Mouse (Mus musculus): ENCODE data around the gene Fgd5. TPM values are rescaled to one million over a fixed set of nuclear protein-coding genes. Genes with fewer than 3 reads are reported as not detected.

The Fgd5 gene
- polyA plus RNA-seq, 1 experiment = 4.1 TPM

GRCm38 (mm10) chr6:92091767-92092489 lies 113.2 kb downstream of the Fgd5 start:
- H3K36me3 ChIP-seq (ENCODE audit: control insufficient read depth, insufficient read depth, low read length, poor library complexity, severe bottlenecking) = no peaks in the 10 kb centered on the region; the same call in 1 of the 2 replicates
- no peaks in the 10 kb centered on the region for H3K27me3 ChIP-seq (ENCODE audit: control insufficient read depth, insufficient read depth, low read length, poor library complexity, severe bottlenecking)
- H3K9me3 ChIP-seq (replicated peaks; ENCODE audit: control insufficient read depth, insufficient read depth, low read length, poor library complexity, severe bottlenecking) = no peaks in the 10 kb centered on the region
- peak overlapping the region; percentile 79 for H3K27ac ChIP-seq (ENCODE audit: insufficient read depth, low read length)
- peak overlapping the region; percentile 82 for H3K4me3 ChIP-seq (ENCODE audit: low read depth, low read length)
- TF ChIP-seq POLR2A (IDR thresholded peaks at IDR 0.05; ENCODE audit: insufficient read depth, low read length) = peak; percentile 18
- TF ChIP-seq EP300 (IDR thresholded peaks at IDR 0.05; ENCODE audit: insufficient read depth, low read depth, low read length) = no peak
- peak overlapping the region; percentile 98 for H3K9ac ChIP-seq (ENCODE audit: low read depth, poor library complexity, severe bottlenecking)
- no peaks in the 10 kb centered on the region for H3K4me1 ChIP-seq (ENCODE audit: control insufficient read depth, insufficient read depth, low read length)

GRCm38 (mm10) chr6:92092737-92093136 lies 114.1 kb downstream of the Fgd5 start:
- Histone ChIP-seq H3K9me3 (replicated peaks; ENCODE audit: control insufficient read depth, insufficient read depth, low read length, poor library complexity, severe bottlenecking) (no peaks in the 10 kb centered on the region), H3K36me3 (ENCODE audit: control insufficient read depth, insufficient read depth, low read length, poor library complexity, severe bottlenecking) (no peaks in the 10 kb centered on the region; the same call in 1 of the 2 replicates), H3K27ac (ENCODE audit: insufficient read depth, low read length) (peak overlapping the region; percentile 27; the same call in 1 of the 2 replicates), H3K9ac (ENCODE audit: low read depth, poor library complexity, severe bottlenecking) (peak overlapping the region; percentile 98), H3K4me3 (ENCODE audit: low read depth, low read length) (peak overlapping the region; percentile 76), H3K4me1 (ENCODE audit: control insufficient read depth, insufficient read depth, low read length) (no peaks in the 10 kb centered on the region), H3K27me3 (ENCODE audit: control insufficient read depth, insufficient read depth, low read length, poor library complexity, severe bottlenecking) (no peaks in the 10 kb centered on the region)
- TF ChIP-seq EP300 (IDR thresholded peaks at IDR 0.05; ENCODE audit: insufficient read depth, low read depth, low read length) = no peak
- no peak for TF ChIP-seq CTCF (IDR thresholded peaks at IDR 0.05; ENCODE audit: low read depth, low read length)
- TF ChIP-seq POLR2A (IDR thresholded peaks at IDR 0.05; ENCODE audit: insufficient read depth, low read length) = no peak

DNA sequence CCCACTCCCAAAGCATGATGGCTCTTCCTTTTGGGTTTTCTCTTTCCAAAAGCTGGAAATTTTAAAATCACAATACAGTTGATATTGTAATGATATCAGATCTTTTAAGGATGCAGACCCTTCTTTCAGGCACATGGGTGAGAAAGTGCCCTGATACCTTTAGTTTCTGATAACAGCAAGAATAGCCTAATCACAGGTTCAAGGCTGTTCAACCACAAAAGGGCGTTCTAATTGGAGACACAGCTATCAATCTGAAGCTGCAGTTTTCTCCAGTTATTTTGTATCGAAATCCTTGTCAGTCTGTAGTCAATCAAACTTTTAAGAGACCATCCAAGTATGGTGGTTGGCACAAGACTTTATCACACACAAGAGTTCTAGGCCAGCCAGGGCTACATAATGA lies 115.2 kb downstream of the Fgd5 start:
- Histone ChIP-seq H3K9me3 (replicated peaks; ENCODE audit: control insufficient read depth, insufficient read depth, low read length, poor library complexity, severe bottlenecking) (no peaks in the 10 kb centered on the region), H3K4me3 (ENCODE audit: low read depth, low read length) (no peak overlapping the region), H3K36me3 (ENCODE audit: control insufficient read depth, insufficient read depth, low read length, poor library complexity, severe bottlenecking) (no peaks in the 10 kb centered on the region; the same call in 1 of the 2 replicates), H3K4me1 (ENCODE audit: control insufficient read depth, insufficient read depth, low read length) (no peaks in the 10 kb centered on the region), H3K9ac (ENCODE audit: low read depth, poor library complexity, severe bottlenecking) (no peak overlapping the region), H3K27me3 (ENCODE audit: control insufficient read depth, insufficient read depth, low read length, poor library complexity, severe bottlenecking) (no peaks in the 10 kb centered on the region), H3K27ac (ENCODE audit: insufficient read depth, low read length) (no peak overlapping the region)
- TF ChIP-seq POLR2A (IDR thresholded peaks at IDR 0.05; ENCODE audit: insufficient read depth, low read length) (no peak), CTCF (IDR thresholded peaks at IDR 0.05; ENCODE audit: low read depth, low read length) (no peak), EP300 (IDR thresholded peaks at IDR 0.05; ENCODE audit: insufficient read depth, low read depth, low read length) (no peak)

- no peak overlapping the region for H3K4me3 ChIP-seq (ENCODE audit: low read depth, low read length)
- TF ChIP-seq POLR2A (IDR thresholded peaks at IDR 0.05; ENCODE audit: insufficient read depth, low read length) (no peak), CTCF (IDR thresholded peaks at IDR 0.05; ENCODE audit: low read depth, low read length) (no peak), EP300 (IDR thresholded peaks at IDR 0.05; ENCODE audit: insufficient read depth, low read depth, low read length) (no peak)
- no peak overlapping the region for H3K27ac ChIP-seq (ENCODE audit: insufficient read depth, low read length)
- no peak overlapping the region for H3K9ac ChIP-seq (ENCODE audit: low read depth, poor library complexity, severe bottlenecking)
- no peaks in the 10 kb centered on the region for H3K4me1 ChIP-seq (ENCODE audit: control insufficient read depth, insufficient read depth, low read length)
- no peaks in the 10 kb centered on the region for H3K27me3 ChIP-seq (ENCODE audit: control insufficient read depth, insufficient read depth, low read length, poor library complexity, severe bottlenecking)
- H3K36me3 ChIP-seq (ENCODE audit: control insufficient read depth, insufficient read depth, low read length, poor library complexity, severe bottlenecking) = no peaks in the 10 kb centered on the region
- no peaks in the 10 kb centered on the region for H3K9me3 ChIP-seq (replicated peaks; ENCODE audit: control insufficient read depth, insufficient read depth, low read length, poor library complexity, severe bottlenecking)
Measured at GRCm38 (mm10) chr6:92100679-92101360, 122.1 kb downstream of the Fgd5 start.

DNA sequence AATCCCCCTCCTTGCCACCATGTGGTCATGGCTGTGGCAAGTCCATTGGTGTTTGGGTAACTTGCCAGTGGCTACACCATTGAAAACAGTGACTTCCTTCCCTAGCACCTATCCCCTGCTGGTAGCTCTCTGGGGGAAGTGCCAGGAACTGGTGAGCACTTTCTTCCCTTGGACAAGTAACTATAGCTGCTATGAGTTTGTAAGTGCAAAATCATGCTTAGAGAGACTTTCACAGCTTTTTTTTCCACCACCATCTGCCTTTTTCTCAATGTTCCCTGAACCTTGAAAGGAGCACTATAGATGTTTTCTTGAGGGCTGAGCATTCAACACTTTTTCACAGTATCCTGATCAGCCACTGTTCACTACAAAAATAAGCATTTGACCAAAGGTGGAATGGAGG lies 145.9 kb downstream of the Fgd5 start:
- no peaks in the 10 kb centered on the region for H3K9me3 ChIP-seq (replicated peaks; ENCODE audit: control insufficient read depth, insufficient read depth, low read length, poor library complexity, severe bottlenecking)
- H3K4me3 ChIP-seq (ENCODE audit: low read depth, low read length) = no peak overlapping the region
- H3K4me1 ChIP-seq (ENCODE audit: control insufficient read depth, insufficient read depth, low read length) = no peaks in the 10 kb centered on the region
- H3K27me3 ChIP-seq (ENCODE audit: control insufficient read depth, insufficient read depth, low read length, poor library complexity, severe bottlenecking) = no peaks in the 10 kb centered on the region
- TF ChIP-seq CTCF (IDR thresholded peaks at IDR 0.05; ENCODE audit: low read depth, low read length) (no peak), POLR2A (IDR thresholded peaks at IDR 0.05; ENCODE audit: insufficient read depth, low read length) (no peak), EP300 (IDR thresholded peaks at IDR 0.05; ENCODE audit: insufficient read depth, low read depth, low read length) (no peak)
- H3K9ac ChIP-seq (ENCODE audit: low read depth, poor library complexity, severe bottlenecking) = no peak overlapping the region
- no peaks in the 10 kb centered on the region for H3K36me3 ChIP-seq (ENCODE audit: control insufficient read depth, insufficient read depth, low read length, poor library complexity, severe bottlenecking)
- no peak overlapping the region for H3K27ac ChIP-seq (ENCODE audit: insufficient read depth, low read length)

Other genes with a start within 250 kb of the Fgd5 start
- gene Grip2, start 151.6 kb upstream of the Fgd5 start, polyA plus RNA-seq (2011; ENCODE audit: insufficient read depth, insufficient read length, low read depth, missing spikeins) = 0.18 and 0.46 TPM in 2 replicates
- 20.1 and 21.5 TPM in 2 replicates for gene Ccdc174, start 100.8 kb upstream of the Fgd5 start, polyA plus RNA-seq (2011; ENCODE audit: insufficient read depth, insufficient read length, low read depth, missing spikeins)
- gene 4930590J08Rik, start 76.1 kb upstream of the Fgd5 start, polyA plus RNA-seq (2011; ENCODE audit: insufficient read depth, insufficient read length, low read depth, missing spikeins) = 0.73 and 1.4 TPM in 2 replicates
- gene Nr2c2, start 112.5 kb downstream of the Fgd5 start, polyA plus RNA-seq (2011; ENCODE audit: insufficient read depth, insufficient read length, low read depth, missing spikeins) = 29.3 and 31.7 TPM in 2 replicates
- 72.0 and 74.3 TPM in 2 replicates for gene Mrps25, start 205.2 kb downstream of the Fgd5 start, polyA plus RNA-seq (2011; ENCODE audit: insufficient read depth, insufficient read length, low read depth, missing spikeins)
- 11.9 and 16.7 TPM in 2 replicates for gene Rbsn, start 236.0 kb downstream of the Fgd5 start, polyA plus RNA-seq (2011; ENCODE audit: insufficient read depth, insufficient read length, low read depth, missing spikeins)